Mouse (Mus musculus) liver, embryonic 14.5 days (tissue): ENCODE results near the gene Papss1. TPM values are rescaled to one million over a fixed set of nuclear protein-coding genes. Genes with fewer than 3 reads are reported as not detected.

Source experiments
- ATAC-seq: fragments of 200-750 bp; cut with Nextera tagmentation; 2 replicates; pipeline ENCODE4 v1.8.0; 2017; ENCODE audit warnings: moderate number of reproducible peaks, mild to moderate bottlenecking, moderate library complexity; ENCODE audit not compliant: insufficient read depth
- DNase-seq, 3 experiments: peaks; one replicate each; pipeline ENCODE4 v3.0.0-alpha.2; 2012 to 2013; ENCODE audit warnings: low read depth in 3 of 3, low spot score in 3 of 3
- H3K27ac ChIP-seq: fragments of 300-500 bp; sonication (generic); 2 replicates; pipeline ENCODE4 v1.5.1; 2014; ENCODE audit warnings: moderate library complexity, mild to moderate bottlenecking, control low read depth, inconsistent platforms
- H3K27me3 ChIP-seq: fragments of 300-500 bp; sonication (generic); 2 replicates; pipeline ENCODE4 v1.6.1; 2014; ENCODE audit warnings: mild to moderate bottlenecking, low read length, moderate library complexity; ENCODE audit not compliant: control insufficient read depth, insufficient read depth
- H3K36me3 ChIP-seq: fragments of 300-500 bp; sonication (generic); replicated peaks from 2 replicates; pipeline ENCODE4 v1.6.1; 2014; ENCODE audit warnings: low read depth; ENCODE audit not compliant: control insufficient read depth, insufficient read depth
- H3K4me1 ChIP-seq, 2 experiments: fragments of 200-500 bp in 1 of 2; fragments of 300-500 bp in 1 of 2; sonication (generic) in 1 of 2; replicated peaks; 2 replicates each; pipeline ENCODE4 v1.6.1; 2012 to 2014; ENCODE audit warnings: antibody characterized with exemption in 1 of 2, inconsistent platforms in 1 of 2, low read length in 1 of 2; ENCODE audit not compliant: control insufficient read depth in 2 of 2, insufficient read depth in 2 of 2
- H3K4me2 ChIP-seq: fragments of 300-500 bp; sonication (generic); 2 replicates; pipeline ENCODE4 v1.6.1; 2014; ENCODE audit warnings: low read depth, mild to moderate bottlenecking, control low read depth, moderate library complexity
- H3K4me3 ChIP-seq, 2 experiments: fragments of 200-500 bp in 1 of 2; fragments of 300-500 bp in 1 of 2; sonication (generic) in 1 of 2; 2 replicates each; pipeline ENCODE4 v1.5.1; 2012 to 2014; ENCODE audit warnings: low read depth in 2 of 2, low read length in 2 of 2, mild to moderate bottlenecking in 2 of 2, control low read depth in 1 of 2, inconsistent platforms in 1 of 2, moderate library complexity in 1 of 2; ENCODE audit not compliant: insufficient read depth in 1 of 2
- H3K9ac ChIP-seq: fragments of 300-500 bp; sonication (generic); replicated peaks from 2 replicates; pipeline ENCODE4 v1.6.1; 2014; ENCODE audit warnings: mild to moderate bottlenecking, control low read depth, moderate library complexity
- H3K9me3 ChIP-seq: fragments of 300-500 bp; sonication (generic); 2 replicates; pipeline ENCODE4 v1.6.1; 2016; ENCODE audit warnings: low read length, mixed read lengths; ENCODE audit not compliant: control insufficient read depth
- CTCF ChIP-seq: IDR thresholded peaks from 2 replicates; pipeline ENCODE4 v1.5.1; 2016; ENCODE audit warnings: antibody characterized with exemption, low read depth, control low read depth
- EP300 ChIP-seq: IDR thresholded peaks from 2 replicates; pipeline ENCODE4 v1.6.1; 2016; ENCODE audit warnings: antibody characterized with exemption, low read depth
- WGBS: fragments of 180-500 bp; shearing (Covaris S2); extraction: QIAGEN DNeasy Blood & Tissue Kit; methylation state at CpG from one replicate; pipeline ENCODE4 v1.1.7; 2014; ENCODE audit not compliant: insufficient replicate concordance; 5-methylcytosine and 5-hydroxymethylcytosine counted together
- polyA plus RNA-seq, 2 experiments: library from polyadenylated mRNA; depleted of rRNA in 1 of 2; stranded (reverse) in 1 of 2; unstranded in 1 of 2; fragments of >200 nt; fragmentation: Nextera tagmentation in 1 of 2; extraction: Ambion mirVana in 1 of 2; gene quantifications; 2 replicates each; pipeline versions ENCODE4 v1.2.1 to v1.2.3; 2012 to 2014

Gene Papss1
- polyA plus RNA-seq, 2 experiments: 6.5 to 8.2 TPM

DNA sequence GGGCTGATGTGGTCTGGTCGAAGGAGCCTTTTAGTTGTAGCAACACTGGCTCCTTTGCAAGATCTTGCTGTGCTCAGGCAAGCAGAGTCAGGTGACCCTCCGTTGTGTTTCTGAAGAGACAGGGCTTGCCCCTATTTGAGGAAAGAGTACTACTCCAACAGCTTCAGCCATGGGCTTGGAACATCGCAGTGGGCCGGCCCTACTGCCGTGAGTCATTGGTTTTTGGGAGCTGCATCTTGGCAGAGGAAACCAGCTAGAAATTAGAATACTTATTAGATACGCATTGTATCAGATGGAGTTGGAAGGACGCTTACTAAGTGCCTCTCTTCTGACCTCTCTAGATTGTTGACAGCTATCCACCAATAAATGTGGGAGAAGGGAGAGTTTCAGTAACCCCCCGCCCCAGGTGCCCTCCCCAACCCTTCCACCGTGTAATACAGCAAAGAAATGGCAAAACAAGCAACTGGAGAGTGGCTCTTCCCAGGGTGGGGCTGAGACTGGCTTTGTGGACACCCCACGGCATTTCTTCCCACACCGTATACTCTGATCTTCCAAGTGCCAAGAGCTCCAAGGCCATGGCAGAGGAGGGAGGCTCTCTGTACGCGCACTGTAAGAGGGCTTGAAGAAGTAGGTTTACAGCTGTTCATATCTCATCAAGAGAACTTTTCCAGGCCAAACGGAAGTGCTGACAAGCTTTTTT is 31.1 kb downstream of the Papss1 start:
- Histone ChIP-seq H3K4me3 (no peak overlapping the region), H3K9me3 (no peaks in the 10 kb centered on the region), H3K4me2 (no peak overlapping the region), H3K4me1 (no peaks in the 10 kb centered on the region), H3K27ac (no peak overlapping the region), H3K36me3 (no peaks in the 10 kb centered on the region), H3K9ac (no peak overlapping the region), H3K27me3 (no peaks in the 10 kb centered on the region)
- TF ChIP-seq EP300 (no peak), CTCF (no peak)
- ATAC-seq (no peak), DNase-seq (no peak)
- 80% methylated on average over 14 of the region's 14 CpGs for WGBS

- 74% methylated on average over 11 of the region's 11 CpGs for WGBS
- Histone ChIP-seq H3K4me2 (no peak overlapping the region), H3K4me3 (no peak overlapping the region), H3K9ac (no peak overlapping the region), H3K27ac (no peak overlapping the region), H3K27me3 (no peaks in the 10 kb centered on the region), H3K36me3 (no peaks in the 10 kb centered on the region), H3K4me1 (no peaks in the 10 kb centered on the region), H3K9me3 (no peaks in the 10 kb centered on the region)
- TF ChIP-seq EP300: no peak
- TF ChIP-seq CTCF: no peak
- DNase-seq: no peak
- ATAC-seq: no peak
Measured at GRCm38 (mm10) chr3:131600726-131601125, 36.2 kb downstream of the Papss1 start.

- no peak for TF ChIP-seq EP300
- TF ChIP-seq CTCF: no peak
- H3K4me3 ChIP-seq: no peak overlapping the region
- no peak for ATAC-seq
- no peaks in the 10 kb centered on the region for H3K9me3 ChIP-seq
- H3K4me2 ChIP-seq: no peak overlapping the region
- no peaks in the 10 kb centered on the region for H3K36me3 ChIP-seq
- no peak overlapping the region for H3K9ac ChIP-seq
- H3K27me3 ChIP-seq: no peaks in the 10 kb centered on the region
- H3K27ac ChIP-seq: no peak overlapping the region
- no peak for DNase-seq
- H3K4me1 ChIP-seq: no peaks in the 10 kb centered on the region
- WGBS: 70% methylated on average over 1 of the region's 1 CpGs
Measured at GRCm38 (mm10) chr3:131601366-131601765, 36.8 kb downstream of the Papss1 start.

GRCm38 (mm10) chr3:131602995-131603414 is 38.4 kb downstream of the Papss1 start:
- no peak for TF ChIP-seq EP300
- no peak for TF ChIP-seq CTCF
- Histone ChIP-seq H3K9me3 (no peaks in the 10 kb centered on the region), H3K36me3 (no peaks in the 10 kb centered on the region), H3K27ac (no peak overlapping the region), H3K4me2 (no peak overlapping the region), H3K4me3 (no peak overlapping the region), H3K4me1 (no peaks in the 10 kb centered on the region), H3K27me3 (no peaks in the 10 kb centered on the region), H3K9ac (no peak overlapping the region)
- ATAC-seq: no peak
- WGBS: 71% methylated on average over 4 of the region's 4 CpGs
- DNase-seq: no peak

GRCm38 (mm10) chr3:131608112-131608511 is 43.5 kb downstream of the Papss1 start:
- Histone ChIP-seq H3K36me3 (no peaks in the 10 kb centered on the region), H3K9ac (no peak overlapping the region), H3K27ac (no peak overlapping the region), H3K9me3 (no peaks in the 10 kb centered on the region), H3K4me1 (no peaks in the 10 kb centered on the region), H3K4me2 (no peak overlapping the region), H3K27me3 (no peaks in the 10 kb centered on the region), H3K4me3 (no peak overlapping the region)
- ATAC-seq (no peak), DNase-seq (no peak)
- 74% methylated on average over 6 of the region's 6 CpGs for WGBS
- TF ChIP-seq CTCF (no peak), EP300 (no peak)
